Mouse (Mus musculus): ENCODE data around the gene Artn.

Artn gene

GRCm38 (mm10) chr4:117887920-117888319 lies 41.6 kb downstream of the Artn start:
- DNase-seq = no peak

GRCm38 (mm10) chr4:117887133-117887532 lies 42.4 kb downstream of the Artn start, which contains the start of gene Atp6v0b:
Gene Atp6v0b (minus strand): TSS chr4:117887333.
- DNase-seq = peak; percentile 96

GRCm38 (mm10) chr4:117886644-117887043 lies 42.9 kb downstream of the Artn start:
- DNase-seq = no peak

- DNase-seq = no peak
Observed at GRCm38 (mm10) chr4:117885994-117886393, 43.6 kb downstream of the Artn start.

- DNase-seq = no peak
Observed at GRCm38 (mm10) chr4:117885093-117885492, 44.5 kb downstream of the Artn start.

- DNase-seq = no peak
Observed at GRCm38 (mm10) chr4:117884146-117884545, 45.4 kb downstream of the Artn start.

GRCm38 (mm10) chr4:117882701-117883691 lies 46.6 kb downstream of the Artn start, which contains the start of gene B4galt2:
Gene B4galt2 (minus strand): TSS chr4:117883487.
- peak; percentile 76 for DNase-seq

GRCm38 (mm10) chr4:117878703-117879102 lies 50.9 kb downstream of the Artn start:
- no peak for DNase-seq

- no peak for DNase-seq
Observed at GRCm38 (mm10) chr4:117878301-117878700, 51.3 kb downstream of the Artn start.
